Mouse (Mus musculus): ENCODE measurements around the gene Fastk.

Fastk gene

GRCm38 (mm10) chr5:24443204-24443603, 1.9 kb downstream of the Fastk start:
- ChIA-PET CTCF (interaction anchor here in 3 of 4 experiments (0.5 to 3.0 kb wide), 5 partner anchors 11 to 27 kb away, joined by 3 to 9 read pairs (median 3); no protein-coding TSS in a partner anchor), POLR2A (interaction anchor here in 3 of 4 experiments (0.8 to 4.4 kb wide), 14 partner anchors 9 to 207 kb away, joined by 3 to 45 read pairs (median 4); partner anchors contain the start of gene Agap3 (in 1 of the 3))

- POLR2A ChIA-PET = interaction anchor here in 3 of 4 experiments (0.5 to 4.4 kb wide), 13 partner anchors 8 to 1025 kb away, joined by 3 to 45 read pairs (median 4); partner anchors contain the start of genes Cdk5 (in 2 of the 3), Slc4a2 (in 2 of the 3) and Agap3 (in 1 of the 3)
These were observed 3.1 kb downstream of the Fastk start for GRCm38 (mm10) chr5:24442029-24442428.

GRCm38 (mm10) chr5:24441187-24441586, 3.9 kb downstream of the Fastk start:
- POLR2A ChIA-PET = interaction anchor here in 2 of 4 experiments (0.9 to 2.1 kb wide), 6 partner anchors 9 to 107 kb away, joined by 3 to 8 read pairs (median 4); partner anchors contain the start of genes Cdk5 (in 2 of the 2) and Slc4a2 (in 2 of the 2)
- CTCF ChIA-PET = no interaction called here

More at GRCm38 (mm10) chr5:24442029-24442428, 3.1 kb downstream of the Fastk start:
- CTCF ChIA-PET = interaction anchor here in 1 of 4 experiments (1.0 to 3.0 kb wide), 2 partner anchors 9 to 26 kb away, joined by 3 to 8 read pairs; no protein-coding TSS in a partner anchor

GRCm38 (mm10) chr5:24433993-24434392, 11.1 kb downstream of the Fastk start:
- POLR2A ChIA-PET = interaction anchor here in 3 of 4 experiments (0.9 to 5.0 kb wide), 10 partner anchors 8 to 18 kb away, joined by 3 to 45 read pairs (median 11); partner anchors contain the start of genes Fastk (in 2 of the 3) and Tmub1 (in 2 of the 3)
- CTCF ChIA-PET = interaction anchor here in 1 of 4 experiments (0.9 to 2.7 kb wide), 3 partner anchors 8 to 36 kb away, joined by 3 to 11 read pairs (median 8); no protein-coding TSS in a partner anchor

DNA sequence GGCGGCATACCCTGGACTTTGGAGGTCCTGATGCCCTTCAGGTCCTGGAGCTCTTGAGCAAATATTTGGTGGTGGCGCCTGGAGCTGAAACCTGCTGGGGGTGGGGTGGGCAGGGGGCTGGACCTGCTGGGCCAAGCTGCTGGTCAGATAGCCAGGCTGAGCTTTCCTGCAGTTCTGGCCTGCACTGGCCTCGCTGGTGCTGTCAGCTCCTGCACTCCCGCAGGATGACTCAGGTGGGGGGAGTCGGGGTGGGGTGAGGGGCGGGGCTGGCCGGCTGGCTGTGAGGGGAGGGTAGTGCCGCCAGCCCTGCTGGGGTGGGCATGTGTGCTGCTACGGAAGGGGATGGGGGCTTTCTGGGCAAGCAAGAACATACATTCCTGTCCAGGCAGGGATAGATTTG, 16.5 kb downstream of the Fastk start:
- CTCF ChIA-PET = interaction anchor here (0.6 to 1.7 kb wide), 9 partner anchors 10 to 53 kb away, joined by 3 to 6 read pairs (median 4); partner anchors contain the start of gene Abcb8 (in 1 of the 4)
- POLR2A ChIA-PET = interaction anchor here in 3 of 4 experiments (0.6 to 4.5 kb wide), 15 partner anchors 11 to 73 kb away, joined by 3 to 34 read pairs (median 4); partner anchors contain the start of genes Fastk (in 2 of the 3), Abcb8 (in 1 of the 3) and Agap3 (in 1 of the 3)

GRCm38 (mm10) chr5:24427981-24428402, 17.1 kb downstream of the Fastk start:
- ChIA-PET CTCF (interaction anchor here (0.6 to 1.9 kb wide), 10 partner anchors 11 to 67 kb away, joined by 3 to 6 read pairs (median 4); partner anchors contain the start of genes Abcb8 (in 1 of the 4) and Fastk (in 1 of the 4)), POLR2A (interaction anchor here in 3 of 4 experiments (0.6 to 4.5 kb wide), 16 partner anchors 10 to 1100 kb away, joined by 3 to 34 read pairs (median 4); partner anchors contain the start of genes Fastk (in 2 of the 3), Abcb8 (in 1 of the 3) and Agap3 (in 1 of the 3))

GRCm38 (mm10) chr5:24427285-24427633, 17.8 kb downstream of the Fastk start:
- ChIA-PET POLR2A (interaction anchor here (0.7 to 4.5 kb wide), 12 partner anchors 8 to 33 kb away, joined by 3 to 34 read pairs (median 11); partner anchors contain the start of genes Fastk (in 2 of the 4), Abcb8 (in 1 of the 4), Asic3 (in 1 of the 4) and Tmub1 (in 1 of the 4)), CTCF (interaction anchor here (0.6 to 3.1 kb wide), 14 partner anchors 11 to 454 kb away, joined by 3 to 34 read pairs (median 4); partner anchors contain the start of genes Abcb8 (in 1 of the 4) and Fastk (in 1 of the 4))

DNA sequence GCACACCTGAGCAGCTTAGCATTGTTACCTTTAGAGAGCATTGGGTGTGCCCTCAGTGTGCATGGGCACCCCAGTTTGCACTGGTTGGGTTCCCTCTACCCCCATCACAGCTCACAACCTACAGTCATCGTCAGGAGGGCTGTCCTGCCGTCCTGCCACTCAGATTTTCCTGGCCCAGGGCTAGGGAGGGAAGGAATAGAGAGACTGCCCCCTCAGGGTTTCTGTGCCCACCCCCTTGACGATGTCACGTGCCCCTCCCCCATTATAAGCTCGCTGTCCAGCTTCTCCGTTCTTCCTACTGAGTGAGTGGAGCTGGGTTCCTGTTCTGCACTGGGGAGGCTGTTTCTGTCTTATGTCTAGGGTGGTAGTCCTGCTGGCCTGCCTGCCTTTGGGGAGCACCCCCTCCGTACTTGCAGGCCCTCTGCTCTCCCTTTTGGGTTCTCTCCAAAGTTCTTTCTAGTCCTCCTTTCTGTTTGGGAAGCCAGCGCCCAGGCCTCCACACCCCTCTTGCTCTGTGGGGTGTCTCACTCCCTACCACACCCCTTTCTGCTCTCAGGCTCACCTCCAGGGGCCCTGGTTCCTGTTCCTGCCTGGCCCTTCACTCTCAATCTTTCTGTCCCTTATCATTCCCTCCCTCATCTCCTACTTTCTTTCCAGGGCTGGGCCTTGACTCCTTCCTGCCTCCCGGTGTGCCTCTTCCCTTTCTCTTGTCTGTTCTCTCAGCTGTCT, 18.4 kb downstream of the Fastk start:
- ChIA-PET CTCF (interaction anchor here (0.6 to 3.1 kb wide), 17 partner anchors 10 to 671 kb away, joined by 3 to 34 read pairs (median 5); partner anchors contain the start of genes Fastk (in 2 of the 4) and Abcb8 (in 1 of the 4)), POLR2A (interaction anchor here in 3 of 4 experiments (0.6 to 4.5 kb wide), 10 partner anchors 8 to 259 kb away, joined by 3 to 34 read pairs (median 12); partner anchors contain the start of genes Fastk (in 2 of the 3), Abcb8 (in 1 of the 3), Asic3 (in 1 of the 3) and Tmub1 (in 1 of the 3))

GRCm38 (mm10) chr5:24426037-24426432, 19.1 kb downstream of the Fastk start:
- CTCF ChIA-PET = interaction anchor here (0.6 to 3.1 kb wide), 27 partner anchors 9 to 670 kb away, joined by 3 to 34 read pairs (median 6); partner anchors contain the start of genes Abcb8 (in 2 of the 4), Fastk (in 2 of the 4) and Asic3 (in 1 of the 4)
- POLR2A ChIA-PET = interaction anchor here (0.6 to 4.5 kb wide), 24 partner anchors 9 to 488 kb away, joined by 3 to 34 read pairs (median 7); partner anchors contain the start of genes Fastk (in 3 of the 4), Tmub1 (in 2 of the 4), Abcb8 (in 1 of the 4) and Abcf2 (in 1 of the 4)

- CTCF ChIA-PET = interaction anchor here (0.6 to 3.1 kb wide), 29 partner anchors 9 to 374 kb away, joined by 3 to 34 read pairs (median 6); partner anchors contain the start of genes Abcb8 (in 2 of the 4), Fastk (in 2 of the 4) and Asic3 (in 1 of the 4)
- POLR2A ChIA-PET = interaction anchor here (0.7 to 4.5 kb wide), 32 partner anchors 9 to 488 kb away, joined by 3 to 34 read pairs (median 5); partner anchors contain the start of genes Fastk (in 3 of the 4), Tmub1 (in 3 of the 4), Agap3 (in 2 of the 4) and Abcb8 (in 1 of the 4)
These were observed 19.6 kb downstream of the Fastk start for GRCm38 (mm10) chr5:24425421-24426036.

DNA sequence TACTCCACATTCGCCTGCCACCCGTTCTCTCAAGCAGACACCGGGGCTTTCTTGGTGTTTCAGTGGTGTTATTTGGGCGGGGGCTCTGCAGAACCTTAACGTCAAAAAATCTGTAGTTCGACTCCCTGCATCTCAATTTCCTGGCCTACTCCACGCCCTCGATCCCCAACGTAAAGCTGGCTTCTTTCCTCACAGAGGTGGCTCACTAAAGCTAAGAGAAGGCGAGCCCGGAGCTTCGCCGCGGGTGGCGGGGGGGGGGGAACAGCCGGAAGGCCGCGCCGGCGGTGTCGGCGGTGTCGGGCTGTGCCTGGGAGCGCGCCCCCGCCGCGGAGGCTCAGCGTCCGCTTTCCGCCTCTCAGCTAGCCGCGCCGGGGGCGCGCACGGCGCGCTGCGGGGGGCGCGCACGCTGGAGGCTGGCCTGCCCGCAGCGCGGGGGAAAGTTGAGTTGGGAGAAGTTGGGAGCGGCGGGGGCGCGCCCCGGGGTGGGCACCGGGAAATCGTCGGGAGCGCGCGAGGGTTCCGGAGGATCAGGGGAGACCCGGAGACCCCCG, 20.2 kb downstream of the Fastk start:
- CTCF ChIA-PET = interaction anchor here (0.6 to 3.1 kb wide), 27 partner anchors 9 to 373 kb away, joined by 3 to 34 read pairs (median 6); partner anchors contain the start of genes Abcb8 (in 2 of the 4) and Fastk (in 2 of the 4)

GRCm38 (mm10) chr5:24424004-24424781, 20.9 kb downstream of the Fastk start:
- POLR2A ChIA-PET = interaction anchor here (0.5 to 4.2 kb wide), 43 partner anchors 8 to 327 kb away, joined by 3 to 25 read pairs (median 4); partner anchors contain the start of genes Tmub1 (in 3 of the 4), Asic3 (in 2 of the 4), Fastk (in 2 of the 4) and Abcb8 (in 1 of the 4)
- CTCF ChIA-PET = interaction anchor here in 3 of 4 experiments (0.6 to 3.1 kb wide), 16 partner anchors 8 to 173 kb away, joined by 3 to 34 read pairs (median 5); partner anchors contain the start of genes Abcb8 (in 3 of the 3) and Fastk (in 1 of the 3)

More for the DNA sequence above, 20.2 kb downstream of the Fastk start:
- POLR2A ChIA-PET = interaction anchor here (0.6 to 4.5 kb wide), 35 partner anchors 8 to 489 kb away, joined by 3 to 34 read pairs (median 4); partner anchors contain the start of genes Fastk (in 3 of the 4), Tmub1 (in 3 of the 4), Agap3 (in 2 of the 4) and Abcb8 (in 1 of the 4)

DNA sequence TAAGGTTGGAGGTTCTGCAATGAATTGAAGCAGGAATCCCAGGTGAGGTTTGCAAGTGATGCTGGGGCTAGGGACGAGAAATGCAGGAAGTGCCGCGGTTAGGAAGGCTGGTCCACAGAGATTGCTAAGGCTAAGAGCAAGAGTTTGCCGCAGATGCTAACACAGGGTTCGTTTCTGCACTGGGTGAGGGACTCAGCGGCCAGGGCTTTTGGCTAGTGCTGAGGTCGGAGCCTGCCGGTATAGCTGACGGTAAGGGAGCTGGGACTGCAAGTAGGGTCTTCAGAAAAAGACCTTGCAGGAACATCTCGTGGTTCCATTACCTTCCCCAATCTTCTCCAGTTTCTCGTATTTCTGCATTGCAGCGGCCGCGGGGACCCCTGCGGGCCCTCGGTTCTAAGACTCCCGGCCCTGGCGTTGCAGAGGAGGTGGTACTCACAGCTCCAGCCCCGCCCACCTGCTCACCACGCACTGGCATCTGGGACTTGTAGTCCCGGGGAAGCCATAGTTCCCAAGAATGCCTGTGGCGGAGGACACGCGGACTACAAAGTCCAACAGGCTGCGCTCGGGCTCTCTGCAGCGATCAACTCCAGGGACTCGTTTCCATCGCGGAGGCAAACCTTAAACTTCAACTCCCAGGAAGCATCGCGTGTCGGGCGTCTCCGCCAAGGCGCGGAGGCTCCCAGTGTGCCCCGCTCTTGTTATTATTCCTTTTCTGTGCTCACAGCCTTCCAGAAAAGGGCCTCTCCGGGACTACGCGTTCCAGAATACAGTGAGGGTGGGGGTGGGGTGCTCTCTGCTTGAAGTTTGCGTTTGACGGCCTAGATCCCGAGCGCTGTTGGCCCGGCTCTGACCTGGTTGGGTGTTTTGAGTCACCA, 21.7 kb downstream of the Fastk start, which contains the start of the genes Cdk5 and Slc4a2:
TSS of gene Cdk5 (minus strand) at position 402 of the 875 bp plus-strand sequence.
TSS of gene Slc4a2 (plus strand) at position 709 of the 875 bp plus-strand sequence.
- CTCF ChIA-PET = interaction anchor here in 3 of 4 experiments (0.7 to 1.5 kb wide), 9 partner anchors 12 to 174 kb away, joined by 3 to 14 read pairs (median 4); partner anchors contain the start of gene Abcb8 (in 2 of the 3)
- POLR2A ChIA-PET = interaction anchor here in 3 of 4 experiments (0.5 to 4.2 kb wide), 35 partner anchors 10 to 328 kb away, joined by 3 to 25 read pairs (median 4); partner anchors contain the start of genes Asic3 (in 2 of the 3), Fastk (in 2 of the 3), Tmub1 (in 2 of the 3) and Abcb8 (in 1 of the 3)

GRCm38 (mm10) chr5:24420381-24420780, 24.7 kb downstream of the Fastk start:
- CTCF ChIA-PET = interaction anchor here in 2 of 4 experiments (0.6 to 1.2 kb wide), 2 partner anchors 85 to 216 kb away, joined by 4 read pairs; no protein-coding TSS in a partner anchor
- POLR2A ChIA-PET = interaction anchor here in 2 of 4 experiments (0.8 to 2.0 kb wide), 3 partner anchors 14 to 25 kb away, joined by 3 to 7 read pairs (median 4); partner anchors contain the start of gene Fastk (in 2 of the 2)

Data from embryonic stem cell, embryonic (primary cell).